Mouse (Mus musculus): ENCODE measurements around the gene Dnajb1.
A peak's percentile ranks its signal among the peaks of the same experiment; 100 is the strongest.
"Not testable (repeated sequence)": the region's sequence is repeated elsewhere in the genome, so short reads cannot be mapped to it uniquely, and the experiment has no call there.

Dnajb1 gene

GRCm38 (mm10) chr8:83578131-83579055 lies 29.6 kb upstream of the Dnajb1 start:
- no peak for DNase-seq (ENCODE audit: low spot score in 2 of 2)

GRCm38 (mm10) chr8:83579676-83580075 lies 28.3 kb upstream of the Dnajb1 start:
- no peak for DNase-seq (ENCODE audit: low spot score in 2 of 2)

- no peak for DNase-seq (ENCODE audit: low spot score in 2 of 2)
These were observed 27.2 kb upstream of the Dnajb1 start for GRCm38 (mm10) chr8:83580826-83581225.

GRCm38 (mm10) chr8:83582226-83582625 lies 25.8 kb upstream of the Dnajb1 start:
- DNase-seq (ENCODE audit: low spot score in 2 of 2): no peak

GRCm38 (mm10) chr8:83583236-83583635 lies 24.8 kb upstream of the Dnajb1 start:
- no peak for DNase-seq (ENCODE audit: low spot score in 2 of 2)

- DNase-seq (ENCODE audit: low spot score in 2 of 2): no peak
These were observed 23.2 kb upstream of the Dnajb1 start for GRCm38 (mm10) chr8:83584771-83585170.

GRCm38 (mm10) chr8:83585333-83585732 lies 22.7 kb upstream of the Dnajb1 start:
- no peak for DNase-seq (ENCODE audit: low spot score in 2 of 2)

- no peak for DNase-seq (ENCODE audit: low spot score in 2 of 2)
These were observed 20.3 kb upstream of the Dnajb1 start for GRCm38 (mm10) chr8:83587644-83588043.

GRCm38 (mm10) chr8:83588886-83589285 lies 19.1 kb upstream of the Dnajb1 start:
- no peak for DNase-seq (ENCODE audit: low spot score in 2 of 2)

- no peak for DNase-seq (ENCODE audit: low spot score in 2 of 2)
These were observed 17.4 kb upstream of the Dnajb1 start for GRCm38 (mm10) chr8:83590488-83591023.

- DNase-seq (ENCODE audit: low spot score in 2 of 2): no peak
These were observed 15.3 kb upstream of the Dnajb1 start for GRCm38 (mm10) chr8:83592682-83593081.

- no peak for DNase-seq (ENCODE audit: low spot score in 2 of 2)
These were observed 14.4 kb upstream of the Dnajb1 start for GRCm38 (mm10) chr8:83593325-83594166.

- DNase-seq (ENCODE audit: low spot score in 2 of 2): peak; percentile 94 to 96
These were observed 13.6 kb upstream of the Dnajb1 start for GRCm38 (mm10) chr8:83594167-83595049.

GRCm38 (mm10) chr8:83595050-83595345 lies 13.0 kb upstream of the Dnajb1 start:
- DNase-seq (ENCODE audit: low spot score in 2 of 2): not testable (repeated sequence)

GRCm38 (mm10) chr8:83596369-83596768 lies 11.6 kb upstream of the Dnajb1 start:
- peak in 1 of 2 experiments; percentile 22 for DNase-seq (ENCODE audit: low spot score in 2 of 2)

GRCm38 (mm10) chr8:83598146-83598545 lies 9.8 kb upstream of the Dnajb1 start:
- no peak for DNase-seq (ENCODE audit: low spot score in 2 of 2)

GRCm38 (mm10) chr8:83599814-83600213 lies 8.2 kb upstream of the Dnajb1 start:
- DNase-seq (ENCODE audit: low spot score in 2 of 2): no peak

GRCm38 (mm10) chr8:83602650-83603029 lies 5.4 kb upstream of the Dnajb1 start:
- DNase-seq (ENCODE audit: low spot score in 2 of 2): no peak

- peak; percentile 69 to 76 for DNase-seq (ENCODE audit: low spot score in 2 of 2)
These were observed 421 bp downstream of the Dnajb1 start for GRCm38 (mm10) chr8:83608398-83608829.

GRCm38 (mm10) chr8:83609086-83609485 lies 1.1 kb downstream of the Dnajb1 start:
- DNase-seq (ENCODE audit: low spot score in 2 of 2): no peak

- DNase-seq (ENCODE audit: low spot score in 2 of 2): no peak
These were observed 1.7 kb downstream of the Dnajb1 start for GRCm38 (mm10) chr8:83609547-83610180.
